Mouse (Mus musculus) kidney, adult 11 months (tissue): ENCODE results near the gene Gm42674.

Source experiments
- DNase-seq: peaks from one replicate; pipeline ENCODE4 v3.0.0; 2022

Gene Gm42674

DNA sequence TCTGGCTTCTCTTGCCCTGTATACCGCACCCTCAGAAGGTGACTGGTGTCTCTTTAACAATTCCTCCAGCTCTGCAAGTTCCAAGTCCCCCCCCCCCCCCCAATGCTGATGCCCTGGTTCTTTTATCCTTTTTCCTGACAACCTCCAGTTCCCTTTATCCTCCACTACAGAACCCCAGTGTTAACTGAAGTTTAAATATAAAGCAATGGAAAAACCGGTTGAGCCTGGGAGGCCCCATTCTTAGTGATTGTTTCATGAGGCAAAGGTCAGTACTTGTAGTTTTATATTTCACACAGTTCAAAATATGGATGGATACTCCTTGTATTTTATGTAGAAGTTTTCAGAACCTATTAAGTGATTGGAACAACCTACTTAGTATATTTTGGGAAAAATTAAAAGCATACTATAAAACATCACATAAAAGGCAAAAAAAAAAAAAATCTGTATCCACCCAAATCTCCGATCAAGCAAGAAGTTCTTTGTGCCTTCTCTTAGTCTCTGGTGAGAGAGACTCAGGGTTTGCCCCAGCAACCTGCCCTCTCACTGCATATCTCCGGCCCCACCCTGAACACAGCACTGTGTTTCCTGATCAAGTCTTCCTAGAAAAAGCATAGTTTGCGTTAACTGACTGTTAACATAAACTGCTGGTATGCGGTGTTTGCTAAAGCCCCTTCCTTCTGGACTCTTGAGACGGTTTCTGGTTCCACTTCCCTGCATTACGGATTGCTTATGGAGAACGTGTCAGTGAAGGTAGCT is 24.7 kb downstream of the Gm42674 start:
- DNase-seq, result no peak

DNA sequence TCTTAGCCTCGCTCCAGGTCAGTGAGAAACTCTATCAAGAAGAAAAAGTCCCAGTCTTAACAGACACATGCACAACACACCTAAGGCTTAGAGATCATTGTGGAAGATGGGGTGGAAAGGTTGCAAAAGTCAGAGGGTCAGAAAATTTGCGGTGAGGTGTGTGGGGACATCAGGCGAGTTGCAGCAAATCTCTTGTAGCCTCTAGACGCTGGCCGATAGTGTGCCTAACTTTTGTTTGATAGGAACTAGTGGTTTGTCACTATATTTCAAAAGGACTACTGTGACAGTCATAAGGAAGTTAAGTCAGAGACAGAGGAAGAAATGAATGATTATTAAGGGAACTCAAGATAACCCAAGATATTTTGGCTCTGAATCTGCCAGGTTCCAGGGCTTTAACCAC is 25.7 kb downstream of the Gm42674 start:
- DNase-seq, result no peak

DNA sequence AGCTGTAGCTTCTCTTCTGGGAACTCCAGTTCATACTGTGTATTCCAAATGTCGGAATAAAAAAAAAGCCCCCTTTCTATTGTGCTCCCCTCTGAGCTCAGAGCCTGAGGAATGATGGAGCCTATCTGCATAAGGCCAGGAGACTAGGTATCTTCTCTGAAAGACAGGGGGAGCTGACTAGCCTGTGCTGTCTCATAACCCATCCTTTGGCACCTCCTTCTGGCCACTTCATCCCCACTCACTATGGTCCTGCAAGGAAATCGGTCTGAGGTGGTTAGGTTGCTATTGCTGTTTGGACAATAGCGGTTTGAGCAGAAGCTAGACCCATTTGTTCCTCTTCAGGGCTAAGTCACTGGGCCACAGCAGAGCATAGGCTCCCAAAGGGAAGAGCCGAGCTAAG is 26.1 kb downstream of the Gm42674 start:
- no peak for DNase-seq

DNA sequence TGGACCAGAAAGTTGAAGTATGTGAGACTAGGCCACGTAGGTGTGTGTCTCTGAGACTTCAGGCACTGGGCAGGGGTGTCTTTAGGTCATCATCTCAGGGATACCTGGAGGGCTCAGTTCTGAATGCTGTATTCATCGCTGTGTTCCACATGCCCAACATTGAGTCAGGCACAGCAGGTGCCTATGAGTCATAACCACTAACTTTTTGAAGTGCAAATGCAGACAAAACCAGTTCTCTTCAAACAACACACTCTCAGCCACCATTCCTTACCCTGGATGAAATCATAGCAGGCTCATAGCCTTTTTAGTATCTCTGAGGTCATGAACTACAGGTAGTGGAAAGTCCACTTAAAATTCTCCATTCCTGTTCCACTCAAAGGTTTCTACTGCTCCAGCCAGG is 27.6 kb downstream of the Gm42674 start:
- DNase-seq, result no peak

DNA sequence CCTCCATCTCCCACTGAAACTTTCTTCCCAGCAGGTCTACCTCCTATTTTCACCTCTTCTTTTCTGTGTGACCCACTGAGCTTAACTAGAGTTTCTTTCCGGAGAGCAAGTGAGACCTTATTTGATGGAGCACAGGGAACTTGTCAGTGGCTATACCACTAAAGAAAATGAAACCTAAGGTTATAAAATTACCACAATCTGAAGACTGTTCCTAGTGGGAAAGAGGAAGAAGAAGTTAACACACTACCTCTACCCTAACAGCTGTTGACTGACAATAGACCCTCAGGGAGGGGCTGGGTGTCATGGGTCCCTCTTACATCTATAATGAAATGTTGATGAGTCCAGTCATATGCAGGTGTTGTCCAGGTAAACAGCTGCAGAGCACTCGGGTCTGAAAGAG is 30.3 kb downstream of the Gm42674 start:
- no peak for DNase-seq

DNA sequence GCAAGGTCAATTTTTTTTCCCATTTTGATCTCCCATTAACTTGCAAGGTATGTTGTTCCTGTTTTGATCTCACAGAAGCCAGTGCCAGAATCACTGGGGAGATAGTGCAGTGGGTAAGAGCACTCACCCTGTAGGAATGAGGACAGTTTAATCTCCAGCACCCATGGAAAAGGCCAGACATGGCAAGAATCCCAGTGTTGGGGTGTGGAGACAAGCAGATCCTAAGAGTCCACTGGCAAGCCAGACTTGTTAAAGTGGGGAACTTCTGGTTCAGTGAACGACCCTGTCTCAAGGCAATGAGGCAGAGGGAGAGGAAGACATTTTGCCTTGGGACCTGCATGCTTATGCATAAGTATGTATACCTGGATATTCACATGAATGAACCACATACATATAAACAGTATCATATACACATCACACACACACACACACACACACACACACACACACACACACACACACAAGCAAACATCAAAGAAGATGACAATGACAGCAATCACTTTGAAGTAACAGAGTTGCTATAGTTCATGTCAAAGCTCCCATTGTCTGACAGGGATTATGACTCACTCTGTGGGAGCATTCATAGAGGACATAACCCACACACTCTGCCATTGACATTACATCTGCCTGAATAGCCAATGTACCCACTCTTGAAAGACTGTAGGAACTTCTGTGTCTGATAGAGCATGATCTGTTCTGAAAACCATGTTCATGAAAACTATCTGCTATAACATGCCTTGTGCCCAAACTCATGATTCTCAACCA is 37.0 kb downstream of the Gm42674 start:
- no peak for DNase-seq

DNA sequence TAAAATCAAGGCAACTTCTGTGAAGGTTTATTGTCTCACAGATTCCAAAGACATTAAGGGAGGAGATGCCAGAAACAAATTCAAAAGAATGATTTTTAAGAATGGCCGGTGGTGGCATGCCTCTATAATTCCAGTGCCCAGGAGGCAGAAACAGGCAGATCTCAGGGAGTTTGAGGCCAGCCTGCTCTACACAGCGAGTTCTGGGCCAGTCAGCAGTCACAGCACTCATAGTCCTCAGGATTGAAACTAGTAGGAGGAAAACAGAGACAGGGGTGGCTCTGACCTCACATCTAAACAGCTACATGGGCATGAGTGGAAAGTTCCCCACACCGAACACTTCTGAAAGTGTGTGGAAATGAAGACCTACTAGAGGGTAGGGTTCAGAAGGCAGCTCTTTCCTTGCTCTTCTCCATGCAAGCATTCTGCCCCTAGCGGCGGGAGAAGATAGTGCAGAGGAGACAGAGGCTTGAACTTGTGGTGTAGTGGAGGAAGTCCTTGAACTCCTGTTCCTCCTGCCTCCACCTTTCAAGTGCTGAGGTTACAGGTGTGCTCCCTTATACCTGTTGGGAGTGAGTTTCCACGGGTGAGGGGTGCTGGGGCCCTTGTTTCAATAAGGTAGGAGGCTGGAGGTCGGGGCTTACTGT is 37.9 kb downstream of the Gm42674 start:
- no peak for DNase-seq

DNA sequence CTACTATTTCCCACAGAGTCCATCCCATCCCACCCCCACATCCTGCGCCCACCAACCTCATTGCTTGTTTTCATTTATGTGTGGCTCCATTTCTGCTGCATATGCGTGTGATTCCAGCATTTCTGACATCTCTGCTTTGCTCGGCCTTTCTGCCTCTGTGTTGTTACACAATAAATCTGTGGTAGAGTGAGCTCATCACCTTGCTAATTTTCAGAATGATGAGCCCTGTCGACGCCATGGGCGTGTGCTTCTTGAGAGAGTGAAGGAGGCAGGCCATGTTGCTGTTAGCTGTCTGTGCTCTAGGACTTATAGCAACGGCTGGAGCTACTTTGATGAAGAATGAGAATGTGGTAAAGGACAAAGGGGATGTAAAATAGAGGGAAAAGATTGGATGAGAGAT is 39.3 kb downstream of the Gm42674 start:
- DNase-seq, result no peak

DNA sequence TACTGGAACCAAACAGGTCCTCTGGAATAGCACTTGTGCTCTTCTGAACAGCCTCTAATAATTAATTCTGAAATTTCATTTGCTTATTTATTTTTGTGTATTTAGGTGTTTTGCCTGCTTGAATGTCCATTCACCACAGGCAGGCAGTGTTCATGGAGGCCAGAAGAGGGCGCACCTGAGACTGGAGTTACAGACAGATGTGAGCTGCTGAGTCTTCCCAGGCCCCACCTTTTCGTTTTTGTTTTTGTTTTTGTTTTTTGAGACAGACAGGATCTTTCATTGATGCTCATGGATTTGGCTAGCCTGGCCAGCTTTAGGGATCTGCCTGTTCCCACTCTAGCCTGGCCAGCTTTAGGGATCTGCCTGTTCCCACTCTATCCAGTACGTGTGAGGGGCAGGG is 42.5 kb downstream of the Gm42674 start:
- peak; percentile 18 for DNase-seq

DNA sequence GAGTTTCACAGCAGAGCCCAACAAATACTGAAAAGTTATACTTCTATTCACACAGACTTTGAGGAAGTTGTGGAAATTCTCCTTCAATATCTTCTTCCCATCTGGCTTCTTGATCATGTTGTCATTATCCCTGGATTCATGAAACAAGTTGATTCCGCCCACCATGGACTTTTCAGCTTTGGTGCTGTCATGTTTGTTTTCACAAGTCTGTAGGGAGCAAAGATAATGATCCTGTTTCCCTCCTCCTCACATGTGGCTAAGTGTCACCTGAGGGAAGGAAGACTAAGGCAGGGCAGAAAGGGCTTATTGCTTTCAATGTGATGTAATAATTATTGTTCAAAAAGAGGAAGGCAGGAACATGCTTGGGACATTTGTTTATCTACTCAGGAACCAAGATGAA is 45.6 kb downstream of the Gm42674 start:
- DNase-seq, result no peak

DNA sequence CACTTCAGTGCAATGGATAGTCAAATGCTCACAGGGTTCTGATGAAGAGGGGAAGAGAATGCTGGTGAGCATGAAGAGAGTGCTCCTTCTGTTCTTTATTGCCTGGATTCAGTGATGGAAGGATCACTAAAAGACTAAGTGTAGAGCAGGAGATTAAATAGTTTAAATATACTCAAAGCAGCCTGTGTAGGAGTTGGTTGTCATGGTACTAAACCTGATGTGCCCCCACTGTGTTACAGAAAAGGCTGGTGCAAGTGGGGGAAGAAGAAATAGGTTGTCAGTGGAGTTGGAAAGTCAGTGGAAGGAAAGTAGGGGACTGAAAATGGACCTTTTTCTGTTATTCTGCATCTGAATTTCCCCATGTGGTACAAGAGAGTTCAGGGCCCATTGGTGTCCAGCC is 47.3 kb downstream of the Gm42674 start:
- no peak for DNase-seq

DNA sequence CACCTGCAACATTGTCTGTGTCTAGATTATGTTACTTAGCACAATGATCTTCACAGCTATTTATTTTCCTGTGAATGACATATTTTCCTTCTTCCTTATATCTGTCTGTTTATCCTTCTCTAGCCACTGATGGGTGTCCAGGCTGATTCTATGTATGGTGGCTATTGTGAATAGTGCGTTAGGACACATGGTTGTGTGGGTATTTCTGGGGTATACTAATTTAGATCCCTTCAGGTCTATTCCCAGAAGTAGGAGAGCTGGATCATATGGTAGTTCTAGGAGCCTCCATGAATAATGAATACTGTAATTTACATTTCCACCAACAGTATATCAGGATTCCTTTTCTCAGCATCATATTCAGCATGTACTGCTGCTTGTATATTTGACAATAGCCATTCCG is 48.1 kb downstream of the Gm42674 start:
- no peak for DNase-seq

DNA sequence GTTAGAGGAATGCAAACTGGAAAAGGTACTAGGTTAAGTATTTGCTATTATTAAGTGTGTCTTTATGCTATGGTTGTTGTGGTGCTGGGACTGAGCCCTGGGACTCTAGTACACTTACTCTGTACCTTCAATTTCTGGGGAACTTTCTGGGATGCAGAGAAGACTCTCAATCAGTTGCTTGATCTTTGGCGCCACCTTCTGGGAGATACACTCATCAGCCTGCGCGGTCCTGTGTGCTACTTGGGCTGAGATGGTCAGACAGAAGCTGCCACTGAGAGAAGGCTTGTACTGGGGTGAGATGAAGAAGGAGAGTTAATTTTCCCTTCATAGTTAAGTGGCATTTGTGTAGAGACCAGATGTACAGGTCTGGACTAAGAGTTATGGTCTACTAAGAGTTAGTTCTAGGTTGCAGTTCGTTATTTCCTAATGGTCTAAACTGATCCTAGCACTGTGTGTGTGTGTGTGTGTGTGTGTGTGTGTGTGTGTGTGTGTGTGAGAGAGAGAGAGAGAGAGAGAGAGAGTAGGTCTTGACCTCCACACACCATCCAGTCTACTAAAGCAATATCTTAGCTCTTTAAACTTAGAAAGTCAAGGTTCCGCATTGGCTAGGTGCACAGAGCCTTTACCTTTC is 51.3 kb downstream of the Gm42674 start:
- peak; percentile 30 for DNase-seq

DNA sequence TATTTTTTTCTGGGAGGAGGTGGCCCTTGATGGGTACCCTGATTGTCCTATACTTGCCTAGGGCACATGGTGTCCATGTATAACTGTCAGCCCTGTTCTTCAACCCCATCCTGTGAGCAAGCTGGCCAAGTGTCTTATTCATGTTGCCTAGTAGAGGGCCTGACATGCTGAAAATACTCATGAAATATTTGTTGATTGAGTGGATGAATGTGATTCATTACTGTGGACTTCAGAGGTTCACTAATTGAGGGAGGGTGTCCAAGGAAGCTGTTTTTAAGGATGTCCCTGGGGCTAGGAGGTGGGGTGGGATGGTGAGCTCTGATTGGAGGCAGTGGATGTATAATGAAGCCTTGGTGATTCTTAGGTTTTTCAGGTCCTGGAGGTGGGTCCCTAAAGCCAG is 52.0 kb downstream of the Gm42674 start, which contains the start of gene S100a7a:
S100a7a (plus strand) TSS at position 301 of the 400 bp plus-strand sequence.
- DNase-seq, result no peak
